8 mouse cellular contexts compared by ENCODE assay signal in genomic region chr1:65112031-65112806, GRCm38 (mm10). TPM values are rescaled to one million over a fixed set of nuclear protein-coding genes. Genes with fewer than 3 reads are reported as not detected.
DNase-seq lines count a peak whose midpoint lies in the region; ATAC-seq and TF ChIP-seq lines count a peak whose summit lies in the region.

No protein-coding gene starts in this region.

- 0 out of 2 replicates have a peak overlapping the region, but pooled peaks have one; percentile 8 for H3K9ac ChIP-seq in intestine, embryonic 16.5 days (ENCODE audit: low read depth, low read length)

- no peaks in the 10 kb centered on the region for H3K36me3 ChIP-seq in intestine, embryonic 16.5 days (ENCODE audit: control insufficient read depth, insufficient read depth, low read length)
- H3K36me3 ChIP-seq in midbrain, embryonic 10.5 days = no peaks in the 10 kb centered on the region
- no peaks in the 10 kb centered on the region for H3K36me3 ChIP-seq in small intestine, adult 2 months (ENCODE audit: control insufficient read depth, insufficient read depth, low read length)

- no peak for TF ChIP-seq POLR2A in small intestine, adult 2 months (IDR thresholded peaks at IDR 0.05; ENCODE audit: low read depth, low read length)

- 9% methylated on average over 8 of the region's 8 CpGs for WGBS in intestine, embryonic 16.5 days
- 20% methylated on average over 8 of the region's 8 CpGs for WGBS in midbrain, embryonic 10.5 days
- WGBS in small intestine, adult 2 months = 2% methylated on average over 8 of the region's 8 CpGs

- peak; percentile 95 for TF ChIP-seq CTCF in small intestine, adult 2 months (IDR thresholded peaks at IDR 0.05; ENCODE audit: extremely low read depth, insufficient read length, insufficient replicate concordance, low read depth, low read length)

- H3K4me2 ChIP-seq in intestine, embryonic 16.5 days (ENCODE audit: low read depth, low read length) = peak overlapping the region; percentile 6; the same call in 1 of the 2 replicates

- no peak overlapping the region for H3K27ac ChIP-seq in intestine, embryonic 16.5 days (ENCODE audit: low read length)
- no peak overlapping the region; the same call in 1 of the 2 replicates for H3K27ac ChIP-seq in midbrain, embryonic 10.5 days (replicated peaks)
- peak overlapping the region; percentile 73; the same call in 1 of the 2 replicates for H3K27ac ChIP-seq in small intestine, adult 2 months (ENCODE audit: insufficient read depth, low read depth, low read length)

- no peaks in the 10 kb centered on the region for H3K9me3 ChIP-seq in intestine, embryonic 16.5 days (ENCODE audit: control insufficient read depth, low read length)
- H3K9me3 ChIP-seq in midbrain, embryonic 10.5 days (replicated peaks) = no peaks in the 10 kb centered on the region

- H3K4me1 ChIP-seq in intestine, embryonic 16.5 days (ENCODE audit: control insufficient read depth, insufficient read depth, low read length) = no peaks in the 10 kb centered on the region
- H3K4me1 ChIP-seq in midbrain, embryonic 10.5 days = peaks cover 10% of the 10 kb centered on the region; the same call in 1 of the 2 replicates
- peaks cover 9% of the 10 kb centered on the region; the same call in 1 of the 2 replicates for H3K4me1 ChIP-seq in small intestine, adult 2 months (ENCODE audit: control insufficient read depth, insufficient read depth, insufficient read length, low read length)

- no peak overlapping the region for H3K4me3 ChIP-seq in intestine, embryonic 16.5 days (ENCODE audit: low read length)
- 0 out of 2 replicates have a peak overlapping the region, but pooled peaks have one; percentile 16 for H3K4me3 ChIP-seq in midbrain, embryonic 10.5 days
- no peak overlapping the region for H3K4me3 ChIP-seq in small intestine, adult 2 months (ENCODE audit: low read depth, low read length)

- intact Hi-C loops in left cerebral cortex, postnatal 36 days (cut with DNase I) = loop anchor here (1.0 to 5.0 kb wide), 2 partner anchors 50 to 68 kb away; no protein-coding TSS in a partner anchor

- peak; percentile 70 for ATAC-seq in intestine, embryonic 16.5 days

- no peaks in the 10 kb centered on the region for H3K27me3 ChIP-seq in intestine, embryonic 16.5 days (replicated peaks; ENCODE audit: control insufficient read depth, insufficient read depth, low read length)
- no peaks in the 10 kb centered on the region for H3K27me3 ChIP-seq in midbrain, embryonic 10.5 days (ENCODE audit: low read depth, poor library complexity, severe bottlenecking)
- no peaks in the 10 kb centered on the region for H3K27me3 ChIP-seq in small intestine, adult 2 months (ENCODE audit: control insufficient read depth, insufficient read depth, low read length)

- peak; percentile 75 to 88 for DNase-seq in heart, adult 18-20 months
- no peak for DNase-seq in heart, adult 11 months
- peak; percentile 34 to 72 for DNase-seq in cerebellum, postnatal 4 days (ENCODE audit: low spot score in 2 of 2)
- DNase-seq in gastrocnemius, postnatal 10 days = peak; percentile 67
- DNase-seq in left cerebral cortex, postnatal 36 days (ENCODE audit: low spot score in 2 of 2) = peak; percentile 36 to 47
- peak; percentile 76 for DNase-seq in midbrain, embryonic 10.5 days (ENCODE audit: low spot score)

RNA-seq across cellular contexts. Expression of gene Gm28845, which starts 7.1 kb away (rescaled TPM):
- not detected for total RNA-seq in heart, adult 18-20 months (2021)
- total RNA-seq in gastrocnemius, postnatal 10 days (2021) = not detected
- not detected in 2 replicates for polyA plus RNA-seq in intestine, embryonic 16.5 days (2015; fragmentation: Nextera tagmentation; extraction: Ambion mirVana)
- total RNA-seq in left cerebral cortex, postnatal 36 days (2021) = under 1 TPM; 0.84 to 0.86 TPM
- polyA plus RNA-seq in midbrain, embryonic 10.5 days (2016; fragmentation: Nextera tagmentation; extraction: Ambion mirVana) = 0.19 TPM in 1 of 2 replicates, not detected in the other
- not detected in 2 replicates for polyA plus RNA-seq in small intestine, adult 2 months (2012; rRNA removed)

RNA-seq across cellular contexts. Expression of gene Cryga, which starts 9.0 kb away (rescaled TPM):
- not detected for total RNA-seq in heart, adult 18-20 months (2021)
- not detected for total RNA-seq in gastrocnemius, postnatal 10 days (2021)
- not detected in 2 replicates for polyA plus RNA-seq in intestine, embryonic 16.5 days (2015; fragmentation: Nextera tagmentation; extraction: Ambion mirVana)
- total RNA-seq in left cerebral cortex, postnatal 36 days (2021) = under 1 TPM in 1 of 2 experiments, not detected in 1; 1.00 TPM
- not detected in 2 replicates for polyA plus RNA-seq in midbrain, embryonic 10.5 days (2016; fragmentation: Nextera tagmentation; extraction: Ambion mirVana)
- not detected in 2 replicates for polyA plus RNA-seq in small intestine, adult 2 months (2012; rRNA removed)

RNA-seq across cellular contexts. Expression of gene D630023F18Rik, which starts 10.8 kb away (rescaled TPM):
- not detected for total RNA-seq in heart, adult 18-20 months (2021)
- total RNA-seq in gastrocnemius, postnatal 10 days (2021) = not detected
- 0.34 TPM in 1 of 2 replicates, not detected in the other for polyA plus RNA-seq in intestine, embryonic 16.5 days (2015; fragmentation: Nextera tagmentation; extraction: Ambion mirVana)
- total RNA-seq in left cerebral cortex, postnatal 36 days (2021) = 1 to 10 TPM; 6.7 to 7.2 TPM
- polyA plus RNA-seq in midbrain, embryonic 10.5 days (2016; fragmentation: Nextera tagmentation; extraction: Ambion mirVana) = 0.16 TPM in 1 of 2 replicates, not detected in the other
- polyA plus RNA-seq in small intestine, adult 2 months (2012; rRNA removed) = 0.04 TPM in 1 of 2 replicates, not detected in the other

RNA-seq across cellular contexts. Expression of gene Crygb, which starts 30.1 kb away (rescaled TPM):
- not detected for total RNA-seq in heart, adult 18-20 months (2021)
- not detected for total RNA-seq in gastrocnemius, postnatal 10 days (2021)
- not detected in 2 replicates for polyA plus RNA-seq in intestine, embryonic 16.5 days (2015; fragmentation: Nextera tagmentation; extraction: Ambion mirVana)
- total RNA-seq in left cerebral cortex, postnatal 36 days (2021) = not detected
- not detected in 2 replicates for polyA plus RNA-seq in midbrain, embryonic 10.5 days (2016; fragmentation: Nextera tagmentation; extraction: Ambion mirVana)
- not detected in 2 replicates for polyA plus RNA-seq in small intestine, adult 2 months (2012; rRNA removed)

RNA-seq across cellular contexts. Expression of gene Crygc, which starts 38.7 kb away (rescaled TPM):
- total RNA-seq in heart, adult 18-20 months (2021) = not detected
- total RNA-seq in gastrocnemius, postnatal 10 days (2021) = not detected
- not detected in 2 replicates for polyA plus RNA-seq in intestine, embryonic 16.5 days (2015; fragmentation: Nextera tagmentation; extraction: Ambion mirVana)
- total RNA-seq in left cerebral cortex, postnatal 36 days (2021) = not detected
- 0.24 TPM in 1 of 2 replicates, not detected in the other for polyA plus RNA-seq in midbrain, embryonic 10.5 days (2016; fragmentation: Nextera tagmentation; extraction: Ambion mirVana)
- polyA plus RNA-seq in small intestine, adult 2 months (2012; rRNA removed) = not detected in 2 replicates

Comparison
In these comparisons a context has a peak if more than half of its experiments do, and no peak if none do; other contexts are left out.
1. RNA of gene D630023F18Rik, which starts 10.8 kb away (total RNA-seq): 6.7 to 7.2 TPM in left cerebral cortex, postnatal 36 days; not detected in gastrocnemius, postnatal 10 days and not detected in heart, adult 18-20 months; every median in the first group is over 4 times any median in the second.